Mouse (Mus musculus) gastrocnemius, adult 8-10 months (tissue): ENCODE measurements around the gene Iars. TPM values are rescaled to one million over a fixed set of nuclear protein-coding genes. Genes with fewer than 3 reads are reported as not detected.
"Not testable (repeated sequence)": the region's sequence is repeated elsewhere in the genome, so short reads cannot be mapped to it uniquely, and the experiment has no call there.

Experiments
- DNase-seq, 2 experiments: peaks; one replicate each; pipeline ENCODE4 v3.0.0; 2022; ENCODE audit warnings: low spot score in 2 of 2
- total RNA-seq, 4 experiments: library from RNA; stranded (reverse); gene quantifications; 2 replicates each; pipeline ENCODE4 v1.2.4; 2022

The Iars gene
- total RNA-seq, 4 experiments from 2014 or later = 64.6 to 90.8 (median 87.8) TPM

DNA sequence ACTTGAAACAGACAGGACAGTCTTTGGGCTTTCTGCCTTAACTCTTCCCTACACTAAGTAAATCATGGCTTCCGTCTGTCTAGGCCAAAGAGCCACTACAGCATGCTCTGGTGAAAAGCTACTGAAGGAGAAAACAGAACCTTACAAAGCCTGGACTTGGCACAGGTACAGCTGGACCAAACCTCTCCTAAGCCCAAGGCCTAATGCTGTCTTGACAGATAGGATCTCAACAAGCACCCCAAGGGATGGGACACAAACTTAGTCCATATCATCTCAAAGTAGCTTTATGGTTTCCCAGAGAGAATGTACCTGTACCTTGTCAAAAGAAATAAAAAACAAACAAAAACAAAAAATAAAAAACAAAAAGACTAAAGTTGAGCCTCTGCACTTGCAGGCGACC is 54.5 kb downstream of the Iars start:
- no peak for DNase-seq

DNA sequence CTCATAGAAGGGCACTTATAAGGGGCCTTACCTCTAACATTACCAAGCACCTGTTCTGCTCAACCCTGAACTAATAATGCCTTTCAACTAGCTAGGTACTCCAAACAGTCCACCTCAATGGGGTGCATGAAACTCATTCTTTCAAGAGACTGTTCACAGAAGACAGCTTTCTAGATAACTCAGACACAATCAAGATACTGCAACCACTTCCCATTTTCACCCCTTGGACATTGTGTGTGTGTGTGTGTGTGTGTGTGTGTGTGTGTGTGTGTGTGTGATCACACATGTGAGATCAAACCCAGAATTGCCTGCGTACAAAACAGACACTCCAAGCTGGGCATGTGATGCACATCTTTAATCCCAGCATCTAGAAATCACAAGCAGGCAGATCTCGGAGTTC is 56.1 kb downstream of the Iars start:
- DNase-seq = no peak

DNA sequence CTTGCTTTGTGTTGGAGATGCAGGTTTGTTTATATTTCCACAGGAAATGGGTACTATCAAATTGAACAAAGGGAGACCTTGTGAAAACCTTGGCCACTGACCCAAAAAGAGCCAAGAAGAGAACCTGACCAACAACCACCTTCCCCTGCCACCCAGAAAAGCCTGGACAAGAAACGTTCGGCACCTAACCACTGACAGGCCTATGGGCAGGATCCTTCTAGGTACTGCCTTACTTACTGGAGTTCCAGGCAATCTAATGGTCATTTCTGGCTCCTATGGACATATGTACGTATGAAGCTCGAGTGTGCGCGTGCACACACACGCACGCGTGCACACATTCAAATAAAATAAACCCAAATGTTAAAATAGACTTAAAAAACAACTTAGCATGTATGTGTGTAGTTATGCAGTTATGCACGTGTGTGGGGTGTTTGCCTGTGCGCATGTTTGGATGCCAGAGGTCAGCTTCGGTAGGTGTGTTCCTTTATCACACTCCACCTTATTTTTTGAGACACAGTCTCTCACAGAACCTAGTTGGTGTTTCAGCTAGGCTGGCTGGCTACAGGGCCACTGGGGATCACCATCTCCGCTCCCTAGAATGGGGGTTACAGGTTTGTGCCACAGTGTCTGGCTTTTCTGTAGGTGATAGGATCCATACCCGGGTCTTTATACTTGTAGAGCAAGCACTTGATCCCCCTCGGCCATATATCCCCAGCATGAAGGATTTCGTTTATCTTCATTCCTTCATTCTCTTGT is 59.6 kb downstream of the Iars start:
- DNase-seq = no peak

DNA sequence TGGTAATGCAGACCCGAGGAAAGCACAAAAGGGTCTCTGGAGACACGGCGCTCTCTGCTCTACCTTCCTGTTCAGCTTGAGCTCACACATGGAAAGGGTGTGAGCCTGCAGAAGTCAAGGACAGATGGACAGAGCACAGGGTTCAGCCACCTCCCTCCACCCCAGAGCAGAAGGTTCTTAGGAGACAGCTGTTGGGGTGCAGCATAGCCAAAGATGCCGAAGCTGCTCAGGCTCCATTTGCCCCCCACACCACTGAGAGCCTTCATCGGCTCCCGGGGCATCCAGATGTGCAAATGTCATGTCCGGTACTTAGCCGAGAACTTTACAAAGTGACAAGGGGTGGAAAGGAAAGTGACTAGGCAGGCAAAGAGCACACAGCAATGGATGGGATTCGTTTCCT is 74.7 kb downstream of the Iars start:
- no peak for DNase-seq

DNA sequence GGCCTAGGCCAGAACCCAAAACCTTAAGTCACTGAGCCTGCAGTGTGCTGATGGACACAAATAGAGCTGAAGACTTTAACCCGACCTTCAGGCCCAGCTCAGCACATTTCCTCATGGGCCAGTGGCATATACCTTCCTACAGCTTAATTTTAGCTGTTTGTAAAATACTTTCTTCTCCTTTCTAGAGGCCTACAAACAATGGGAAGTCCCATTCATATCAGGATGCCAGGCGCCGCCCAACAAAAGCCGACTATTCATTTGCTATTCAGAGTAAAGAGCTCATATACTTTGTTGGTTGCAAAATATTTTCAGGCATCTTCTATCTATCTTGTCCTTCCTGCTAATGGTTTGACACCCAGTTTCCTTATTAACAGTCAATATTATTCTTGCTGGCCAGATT is 76.1 kb downstream of the Iars start:
- no peak for DNase-seq

DNA sequence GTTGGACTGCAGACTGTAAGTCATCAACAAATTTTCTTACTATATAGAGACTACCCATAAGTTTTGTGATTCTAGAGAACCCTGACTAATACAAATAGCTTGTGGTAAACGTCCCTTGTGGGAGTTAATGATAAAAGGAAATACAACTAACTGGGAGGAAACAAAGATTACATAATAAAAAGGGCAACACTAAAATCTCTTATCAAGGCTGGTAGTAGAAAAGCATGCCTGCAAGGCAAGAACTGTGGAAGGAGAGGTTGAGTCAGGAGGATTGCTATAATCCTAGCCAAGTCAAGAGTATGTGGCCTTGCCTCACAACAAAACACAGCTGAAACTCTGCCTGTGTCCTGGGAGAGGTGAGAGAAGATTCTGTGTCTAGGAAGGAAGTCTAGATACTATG is 78.8 kb downstream of the Iars start:
- no peak for DNase-seq

DNA sequence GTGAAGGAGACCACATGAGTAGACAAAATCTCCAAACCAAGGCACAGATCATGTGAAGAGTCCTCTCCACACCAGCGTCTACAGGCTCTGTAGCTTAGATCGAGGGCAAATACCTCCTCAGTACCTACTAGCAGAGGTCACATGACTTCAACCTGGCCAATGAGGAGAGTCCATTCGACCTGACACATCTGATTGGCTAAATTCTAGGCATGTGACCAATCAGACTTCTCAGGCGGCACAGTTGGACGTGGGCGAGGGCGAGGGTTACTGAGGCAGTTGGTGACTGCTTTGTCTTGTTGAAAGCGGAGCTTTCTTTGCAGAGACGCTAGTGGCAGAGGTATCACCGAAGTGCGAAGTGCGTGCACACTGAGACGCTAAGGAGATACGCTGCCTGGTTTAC is 80.3 kb downstream of the Iars start:
- DNase-seq = no peak

DNA sequence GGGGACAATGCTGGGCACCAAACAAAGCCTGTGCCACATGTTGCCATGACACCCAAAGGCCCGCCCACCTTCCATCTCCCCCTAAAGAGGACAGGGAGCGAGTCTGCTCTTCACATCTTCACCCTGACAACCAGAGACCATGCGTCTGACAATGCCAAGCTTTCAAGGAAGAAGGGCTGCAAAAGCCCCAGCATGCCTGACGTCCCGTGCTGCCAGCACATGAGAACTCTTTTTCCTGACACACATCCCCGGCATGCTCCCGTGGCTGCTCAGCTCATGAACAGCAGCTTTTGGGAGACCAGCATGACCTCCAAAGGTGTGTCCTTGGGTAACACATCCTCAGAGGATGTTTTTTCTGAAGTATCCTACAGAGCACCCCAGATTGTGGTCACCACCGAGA is 83.4 kb downstream of the Iars start:
- DNase-seq = no peak

DNA sequence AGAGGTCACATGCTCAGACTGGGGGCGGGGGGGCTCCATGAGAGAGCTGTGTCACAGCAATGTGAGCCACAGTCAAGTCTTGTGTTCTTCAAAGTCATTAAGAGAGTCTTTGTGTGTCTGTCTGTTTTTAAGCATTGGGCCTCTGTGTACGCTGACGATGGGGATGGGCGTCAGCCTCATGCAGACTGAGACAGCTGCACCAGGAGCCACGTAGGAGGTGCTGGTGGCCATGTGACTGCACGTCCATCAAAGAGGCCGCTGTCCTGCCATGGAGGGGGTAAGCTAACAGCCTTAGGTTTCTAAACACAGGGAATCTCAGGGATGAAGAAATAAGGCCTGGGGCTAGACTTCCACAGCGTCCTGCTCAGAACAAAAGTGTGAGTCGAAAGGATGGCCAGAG is 84.4 kb downstream of the Iars start:
- DNase-seq = no peak

DNA sequence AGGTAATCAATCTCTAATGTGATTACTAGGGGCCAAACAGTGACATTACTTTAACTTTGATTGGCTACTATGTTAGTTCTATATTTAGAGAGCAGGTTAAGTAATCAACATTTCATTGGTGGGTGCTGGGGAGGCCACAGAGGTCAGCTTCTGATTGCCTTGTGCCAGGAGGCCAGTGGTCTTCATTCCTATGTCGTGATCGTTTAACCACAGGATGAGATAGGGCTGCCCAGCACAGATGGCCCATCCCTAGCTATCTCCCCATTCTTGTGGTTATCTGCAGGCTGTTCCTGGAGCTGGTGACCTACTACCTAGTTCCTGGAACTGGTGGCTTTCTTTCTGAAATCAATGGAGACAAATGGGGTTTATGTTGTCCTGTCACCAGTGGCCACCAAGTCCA is 86.1 kb downstream of the Iars start:
- no peak for DNase-seq

DNA sequence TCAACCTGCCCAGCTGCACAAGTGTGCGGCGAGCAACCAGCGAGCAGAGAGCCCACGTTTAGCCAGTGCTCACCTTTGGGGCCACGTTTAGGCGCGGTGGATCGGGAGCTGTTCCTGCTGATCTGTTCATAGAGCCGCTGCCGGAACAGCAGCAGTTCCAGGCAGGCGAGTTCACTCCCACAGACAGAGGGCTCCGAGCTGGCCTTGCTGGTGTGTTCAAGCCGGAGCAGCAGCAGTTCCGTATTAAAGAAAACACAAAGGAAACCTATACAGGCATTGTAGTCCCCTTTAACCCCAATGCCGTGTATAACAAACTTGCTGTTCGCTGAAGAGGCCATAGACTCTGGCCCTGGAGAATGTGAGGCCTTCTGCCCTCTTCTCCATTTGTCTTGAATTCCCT is 87.2 kb downstream of the Iars start:
- DNase-seq = no peak

DNA sequence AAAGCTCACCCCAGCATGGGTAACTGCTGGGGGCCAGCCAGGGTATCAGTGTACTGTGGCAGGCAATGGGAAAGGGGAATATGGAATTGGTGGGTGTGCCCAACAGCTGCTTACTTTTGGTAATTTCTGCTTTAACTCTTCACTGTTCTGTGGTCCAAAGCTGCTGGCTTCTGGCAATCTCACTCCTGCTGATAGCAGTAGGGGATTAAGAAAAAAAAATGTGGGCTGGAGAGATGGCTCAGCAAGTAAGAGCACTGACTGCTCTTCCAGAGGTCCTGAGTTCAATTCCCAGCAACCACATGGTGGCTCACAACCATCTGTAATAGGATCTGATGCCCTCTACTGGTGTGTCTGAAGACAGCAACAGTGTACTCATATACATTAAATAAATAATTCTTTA is 89.6 kb downstream of the Iars start:
- not testable (repeated sequence) for DNase-seq

Other genes starting within 250 kb of the Iars start
- gene Tes3-ps, start 188.8 kb upstream of the Iars start, total RNA-seq = 1 to 10 TPM; 1.3 to 2.0 (median 1.7) TPM
- 1 to 10 TPM; 3.7 to 7.9 (median 5.6) TPM for gene Ecm2, start 177.3 kb upstream of the Iars start, total RNA-seq
- 10 to 100 TPM in 2 of 4 experiments, 1 to 10 TPM in 2; 6.7 to 15.4 (median 9.9) TPM for gene Aspn, start 137.7 kb upstream of the Iars start, total RNA-seq
- gene Omd, start 99.6 kb upstream of the Iars start, total RNA-seq = 1 to 10 TPM in 2 of 4 experiments, under 1 TPM in 2; 0.68 to 3.6 (median 1.8) TPM
- 10 to 100 TPM; 12.6 to 36.1 (median 29.0) TPM for gene Ogn, start 74.1 kb upstream of the Iars start, total RNA-seq
- gene Cenpp, start 29.3 kb upstream of the Iars start, total RNA-seq = 1 to 10 TPM in 2 of 4 experiments, under 1 TPM in 2; 0.67 to 1.8 (median 0.94) TPM
- 10 to 100 TPM; 12.0 to 16.5 (median 13.6) TPM for gene Nol8, start 29.0 kb upstream of the Iars start, total RNA-seq
- not detected for gene Gm30302, start 116.9 kb downstream of the Iars start, total RNA-seq